Comparison of ENCODE assay signal across 15 mouse cellular contexts in genomic region chr12:51025531-51025930, GRCm38 (mm10).
"Had no signal": no experiment of that assay in that cellular context is flagged by ENCODE, and none has a peak within 500 bp of the region (broad histone marks: within the 10 kb centered on the region; RNA-seq: fewer than 3 reads in every experiment).

No protein-coding gene starts in this region.

- H3K9me3 ChIP-seq: midbrain, embryonic 13.5 days had no signal

- H3K27ac ChIP-seq: left cerebral cortex, adult 2 months; liver, embryonic 14.5 days; macrophage; midbrain, embryonic 13.5 days had no signal

- H3K4me2 ChIP-seq: liver, embryonic 11.5 days; lung, embryonic 14.5 days; midbrain, embryonic 13.5 days had no signal

- H3K36me3 ChIP-seq: midbrain, embryonic 13.5 days had no signal

- DNase-seq: kidney, adult 18-20 months; kidney, adult 9 months; kidney, postnatal 14 days; kidney, postnatal 4 days; liver, postnatal 0 days; lung, embryonic 14.5 days; thymus, adult 18-20 months; thymus, postnatal 36 days had no signal

- ATAC-seq: intestine, embryonic 16.5 days; liver, postnatal 0 days; lung, postnatal 0 days; midbrain, embryonic 13.5 days had no signal

- H3K4me3 ChIP-seq: left cerebral cortex, adult 2 months; midbrain, embryonic 13.5 days had no signal

- H3K9ac ChIP-seq: liver, embryonic 14.5 days; liver, postnatal 0 days; lung, embryonic 14.5 days; midbrain, embryonic 13.5 days had no signal
